Mouse (Mus musculus) kidney, embryonic 14.5 days (tissue): Measurements from ENCODE around the gene Pip5k1c. TPM values are rescaled to one million over a fixed set of nuclear protein-coding genes. Genes with fewer than 3 reads are reported as not detected.

Source experiments
- ATAC-seq: fragments of 200-750 bp; cut with Nextera tagmentation; 2 replicates; pipeline ENCODE4 v1.8.0; 2017; ENCODE audit warnings: moderate number of reproducible peaks, mild to moderate bottlenecking, moderate TSS enrichment, moderate library complexity; ENCODE audit not compliant: low FRiP score, low TSS enrichment
- H3K27ac ChIP-seq: fragments of 300-500 bp; sonication (generic); 2 replicates; pipeline ENCODE4 v1.5.1; 2014; ENCODE audit warnings: low read depth, mild to moderate bottlenecking, low read length, moderate library complexity, mixed read lengths
- H3K27me3 ChIP-seq: fragments of 300-500 bp; sonication (generic); 2 replicates; pipeline ENCODE4 v1.6.1; 2014; ENCODE audit warnings: mild to moderate bottlenecking, low read length; ENCODE audit not compliant: control insufficient read depth, insufficient read depth
- H3K36me3 ChIP-seq: fragments of 300-500 bp; sonication (generic); 2 replicates; pipeline ENCODE4 v1.6.1; 2014; ENCODE audit warnings: low read length, mixed read lengths; ENCODE audit not compliant: control insufficient read depth, insufficient read depth
- H3K4me1 ChIP-seq: fragments of 300-500 bp; sonication (generic); 2 replicates; pipeline ENCODE4 v1.6.1; 2014; ENCODE audit warnings: low read length, mixed read lengths; ENCODE audit not compliant: control insufficient read depth, insufficient read depth
- H3K4me2 ChIP-seq: fragments of 300-500 bp; sonication (generic); replicated peaks from 2 replicates; pipeline ENCODE4 v1.6.1; 2014; ENCODE audit warnings: low read depth, mild to moderate bottlenecking, low read length
- H3K4me3 ChIP-seq: fragments of 300-500 bp; sonication (generic); 2 replicates; pipeline ENCODE4 v1.5.1; 2014; ENCODE audit warnings: mild to moderate bottlenecking, low read length
- H3K9ac ChIP-seq: fragments of 300-500 bp; sonication (generic); 2 replicates; pipeline ENCODE4 v1.6.1; 2014; ENCODE audit warnings: low read depth, mild to moderate bottlenecking, low read length, moderate library complexity
- H3K9me3 ChIP-seq: fragments of 300-500 bp; sonication (generic); 2 replicates; pipeline ENCODE4 v1.6.1; 2016; ENCODE audit warnings: low read length; ENCODE audit not compliant: control insufficient read depth
- WGBS: fragments of 180-500 bp; shearing (Covaris S2); extraction: QIAGEN DNeasy Blood & Tissue Kit; methylation state at CpG from one replicate; pipeline ENCODE4 v1.1.7; 2014; 5-methylcytosine and 5-hydroxymethylcytosine counted together
- polyA plus RNA-seq: library from polyadenylated mRNA; unstranded; fragments of >200 nt; fragmentation: Nextera tagmentation; extraction: Ambion mirVana; gene quantifications from 2 replicates; pipeline ENCODE4 v1.2.1, GENCODE M21; 2014

The Pip5k1c gene
- polyA plus RNA-seq, 1 experiment from 2014 or later: 60.7 TPM

DNA sequence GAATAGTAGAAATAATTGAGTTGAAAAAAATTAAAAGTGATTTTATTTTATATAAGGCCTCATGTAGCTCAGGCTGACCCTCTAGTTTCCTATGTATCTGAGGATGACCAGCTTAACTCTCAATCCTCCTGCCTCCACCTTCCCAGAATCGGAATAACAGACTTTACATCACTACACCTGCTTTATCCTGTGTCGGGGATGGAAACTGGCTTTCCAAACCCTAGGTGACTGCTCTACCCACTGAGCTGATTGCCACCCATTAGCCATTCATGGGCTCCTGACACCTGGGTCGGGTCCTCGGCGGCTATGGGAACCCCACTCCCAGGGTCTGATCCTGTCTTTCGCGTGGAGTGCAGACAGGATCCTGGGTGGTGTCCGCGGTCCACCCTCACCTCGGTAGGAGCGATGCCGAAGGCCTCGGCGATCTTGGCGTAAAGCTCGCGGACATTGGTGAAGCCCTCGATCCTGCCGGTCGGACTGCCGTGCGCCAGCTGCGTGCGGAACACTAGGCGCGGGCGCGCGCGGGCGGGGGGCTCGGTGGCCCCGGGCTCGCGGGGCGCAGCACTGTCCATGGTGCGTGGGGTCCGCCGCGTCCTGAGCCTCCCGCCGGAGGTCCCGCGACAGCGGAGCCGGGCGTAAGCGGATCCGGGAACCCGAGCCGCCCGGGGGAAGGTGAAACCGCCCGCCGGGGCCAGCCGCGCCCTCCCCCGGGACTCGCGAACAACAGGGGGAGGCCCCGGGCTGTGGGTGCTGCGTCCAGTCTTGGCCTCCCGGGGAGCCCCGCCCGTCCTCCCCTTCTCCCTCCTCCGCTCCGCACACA is 50.1 kb downstream of the Pip5k1c start, which contains the start of gene Gipc3:
Gene Gipc3, minus strand, starts transcription at position 581 of the 820 bp plus-strand sequence.
- H3K27ac ChIP-seq: no peak within 1 kb of the TSS
- ATAC-seq: no peak
- peak within 1 kb of the TSS; percentile 85 for H3K4me2 ChIP-seq
- peak within 1 kb of the TSS; percentile 60; the same call in 1 of the 2 replicates for H3K9ac ChIP-seq
- WGBS: 4% methylated on average over 65 of the region's 67 CpGs
- peak within 1 kb of the TSS; percentile 45 for H3K4me3 ChIP-seq
- peaks cover 22% of the 10 kb centered on the region for H3K27me3 ChIP-seq
- peaks cover 17% of the 10 kb centered on the region for H3K4me1 ChIP-seq
- no peaks in the 10 kb centered on the region for H3K9me3 ChIP-seq
- H3K36me3 ChIP-seq: peaks cover 7% of the 10 kb centered on the region; the same call in 1 of the 2 replicates

DNA sequence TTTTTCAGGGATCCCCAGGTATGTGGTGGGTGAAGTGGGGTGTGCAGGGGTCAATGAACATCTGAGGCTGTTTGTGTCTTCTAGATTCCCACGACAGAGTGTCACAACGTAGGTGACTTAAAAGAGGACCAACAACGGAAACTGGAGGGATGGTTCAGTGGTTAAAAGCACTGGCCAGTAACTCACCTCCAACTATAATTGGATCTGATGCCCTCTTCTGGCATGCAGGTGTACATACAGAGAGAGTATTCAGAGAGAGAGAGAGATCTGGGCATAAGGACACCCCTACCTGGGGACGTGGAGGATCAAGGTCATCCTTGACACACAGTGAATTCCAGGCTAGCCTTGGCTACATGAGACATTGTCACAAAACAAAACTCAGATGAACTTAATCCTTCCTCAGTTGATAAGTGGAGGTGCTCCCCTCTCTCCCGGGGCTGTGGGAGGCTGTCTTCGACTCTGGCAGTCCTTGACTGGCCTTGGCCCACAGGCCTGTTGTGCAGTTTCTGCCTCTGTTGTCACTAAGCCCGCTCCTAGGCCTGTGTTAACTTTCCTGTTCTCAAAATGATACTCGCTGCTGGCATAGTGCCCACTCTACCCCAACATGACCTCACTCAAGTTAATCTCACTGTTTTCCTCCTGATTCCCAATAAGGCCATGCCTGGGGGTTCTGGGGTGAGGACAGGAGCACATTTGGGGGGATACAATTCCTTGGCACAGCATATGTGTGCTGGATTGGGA is 51.8 kb downstream of the Pip5k1c start:
- H3K9ac ChIP-seq: no peak overlapping the region
- no peak overlapping the region for H3K4me3 ChIP-seq
- H3K4me1 ChIP-seq: peaks cover 21% of the 10 kb centered on the region
- H3K36me3 ChIP-seq: peaks cover 13% of the 10 kb centered on the region; the same call in 1 of the 2 replicates
- H3K27me3 ChIP-seq: peaks cover 22% of the 10 kb centered on the region
- no peak overlapping the region for H3K27ac ChIP-seq
- no peaks in the 10 kb centered on the region for H3K9me3 ChIP-seq
- 49% methylated on average over 8 of the region's 8 CpGs for WGBS
- no peak for ATAC-seq
- H3K4me2 ChIP-seq: no peak overlapping the region

DNA sequence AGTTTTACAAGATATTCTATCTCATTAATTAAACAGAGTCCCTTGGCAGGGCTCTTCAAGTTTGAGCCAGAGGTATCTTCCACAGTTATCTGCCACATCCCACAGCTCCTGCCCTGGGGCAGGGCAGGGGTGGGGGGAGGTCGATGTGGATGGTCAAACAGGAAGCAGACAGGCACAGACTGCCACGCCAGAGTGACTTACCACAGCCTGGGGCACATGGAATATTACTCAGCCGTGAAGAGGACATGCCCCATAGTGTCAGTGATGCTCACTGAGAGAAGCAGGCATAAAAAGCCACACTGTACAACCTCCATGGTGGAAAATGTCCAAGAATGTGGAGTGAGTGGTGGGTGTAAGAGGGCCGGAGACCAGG is 52.4 kb downstream of the Pip5k1c start:
- Histone ChIP-seq H3K4me2 (no peak overlapping the region), H3K9me3 (no peaks in the 10 kb centered on the region), H3K4me1 (peaks cover 21% of the 10 kb centered on the region), H3K4me3 (no peak overlapping the region), H3K36me3 (peaks cover 13% of the 10 kb centered on the region; the same call in 1 of the 2 replicates), H3K9ac (no peak overlapping the region), H3K27ac (no peak overlapping the region), H3K27me3 (peaks cover 22% of the 10 kb centered on the region)
- 71% methylated on average over 4 of the region's 4 CpGs for WGBS
- no peak for ATAC-seq

DNA sequence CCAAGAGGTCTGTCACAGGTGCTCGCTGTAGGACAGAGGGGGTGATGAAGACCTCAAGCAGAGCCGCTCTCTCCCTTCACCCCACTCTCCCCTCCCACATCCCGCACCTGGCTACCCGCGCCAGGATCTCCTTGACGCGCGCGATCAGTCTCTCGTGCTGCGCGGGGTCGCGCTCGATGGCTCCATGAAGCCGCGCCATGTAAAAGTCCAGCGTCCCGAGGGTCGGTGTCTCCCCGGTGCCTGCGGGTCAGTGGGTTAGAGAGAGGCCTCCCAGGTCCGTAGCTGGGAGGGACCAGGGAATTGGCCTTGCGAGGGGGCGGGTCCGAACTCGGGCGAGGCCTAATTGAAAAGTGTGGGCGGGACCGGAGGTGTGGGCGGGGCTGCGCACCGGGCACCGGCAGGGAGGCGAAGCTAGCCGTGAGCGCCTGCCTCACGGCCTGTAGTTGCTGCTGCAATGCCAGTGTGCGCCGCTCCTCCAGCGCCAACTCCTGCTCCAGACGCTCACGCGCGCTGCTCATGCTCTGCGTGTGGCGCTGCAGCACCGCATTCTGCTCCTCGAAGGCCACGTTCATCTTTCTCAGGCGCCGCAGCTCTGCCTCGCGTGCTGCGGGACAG is 53.8 kb downstream of the Pip5k1c start:
- no peaks in the 10 kb centered on the region for H3K9me3 ChIP-seq
- 6% methylated on average over 54 of the region's 55 CpGs for WGBS
- peak overlapping the region; percentile 48; the same call in 1 of the 2 replicates for H3K9ac ChIP-seq
- H3K36me3 ChIP-seq: peaks cover 13% of the 10 kb centered on the region; the same call in 1 of the 2 replicates
- ATAC-seq: peak; percentile 7; the same call in 1 of the 2 replicates
- peak overlapping the region; percentile 56 for H3K4me2 ChIP-seq
- no peak overlapping the region for H3K27ac ChIP-seq
- H3K4me1 ChIP-seq: peaks cover 21% of the 10 kb centered on the region
- H3K4me3 ChIP-seq: peak overlapping the region; percentile 35
- H3K27me3 ChIP-seq: peaks cover 22% of the 10 kb centered on the region

DNA sequence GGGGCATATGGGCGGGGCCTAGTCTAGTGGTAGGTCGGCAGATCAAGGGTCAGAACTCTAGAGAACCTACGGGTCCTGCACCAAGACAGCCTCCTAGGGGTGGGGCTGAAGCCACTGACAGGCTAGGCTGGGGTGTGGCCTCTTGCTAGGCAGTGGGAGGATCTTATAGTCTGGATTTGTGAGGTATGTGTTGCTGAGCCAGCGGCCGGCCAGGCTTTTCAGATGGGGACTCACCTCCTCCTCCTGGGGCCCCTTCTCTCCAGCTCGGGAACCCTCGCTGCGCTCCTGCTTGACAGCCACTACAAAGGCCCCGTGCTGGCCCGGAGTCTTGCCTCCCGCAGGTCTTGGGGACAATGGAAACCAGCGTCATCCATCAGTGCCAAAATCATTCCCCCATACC is 56.4 kb downstream of the Pip5k1c start:
- H3K27ac ChIP-seq: no peak overlapping the region; the same call in 1 of the 2 replicates
- H3K4me2 ChIP-seq: peak overlapping the region; percentile 73
- peaks cover 13% of the 10 kb centered on the region; the same call in 1 of the 2 replicates for H3K36me3 ChIP-seq
- H3K4me1 ChIP-seq: peaks cover 16% of the 10 kb centered on the region
- H3K9me3 ChIP-seq: no peaks in the 10 kb centered on the region
- H3K27me3 ChIP-seq: no peaks in the 10 kb centered on the region
- 7% methylated on average over 12 of the region's 12 CpGs for WGBS
- H3K4me3 ChIP-seq: peak overlapping the region; percentile 74
- peak overlapping the region; percentile 88; the same call in 1 of the 2 replicates for H3K9ac ChIP-seq
- no peak for ATAC-seq

DNA sequence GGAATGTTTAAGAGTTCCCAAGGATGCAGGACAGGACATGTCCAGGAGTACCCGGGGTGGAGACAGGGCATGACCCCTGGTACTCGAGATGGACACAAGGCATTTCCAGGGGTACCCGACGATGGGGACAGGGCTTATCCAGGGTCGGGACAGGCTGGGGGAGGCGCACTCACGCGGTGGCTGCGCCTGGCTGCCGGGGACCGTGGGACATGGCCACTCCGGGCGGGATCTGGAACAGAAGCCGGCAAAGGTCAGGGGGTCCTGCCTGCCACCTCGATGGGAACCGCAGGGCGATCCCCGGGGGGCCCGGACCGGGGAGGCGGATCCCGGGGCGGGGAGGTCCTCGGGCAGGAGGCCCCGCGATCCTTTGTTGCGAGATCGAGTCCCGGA is 57.2 kb downstream of the Pip5k1c start:
- Histone ChIP-seq H3K9ac (peak overlapping the region; percentile 88), H3K27me3 (no peaks in the 10 kb centered on the region), H3K36me3 (peaks cover 13% of the 10 kb centered on the region; the same call in 1 of the 2 replicates), H3K9me3 (no peaks in the 10 kb centered on the region), H3K4me2 (peak overlapping the region; percentile 73), H3K4me1 (peaks cover 16% of the 10 kb centered on the region), H3K4me3 (peak overlapping the region; percentile 74), H3K27ac (peak overlapping the region; percentile 69; the same call in 1 of the 2 replicates)
- ATAC-seq: peak; percentile 5
- 2% methylated on average over 15 of the region's 29 CpGs for whole genome bisulfite sequencing

DNA sequence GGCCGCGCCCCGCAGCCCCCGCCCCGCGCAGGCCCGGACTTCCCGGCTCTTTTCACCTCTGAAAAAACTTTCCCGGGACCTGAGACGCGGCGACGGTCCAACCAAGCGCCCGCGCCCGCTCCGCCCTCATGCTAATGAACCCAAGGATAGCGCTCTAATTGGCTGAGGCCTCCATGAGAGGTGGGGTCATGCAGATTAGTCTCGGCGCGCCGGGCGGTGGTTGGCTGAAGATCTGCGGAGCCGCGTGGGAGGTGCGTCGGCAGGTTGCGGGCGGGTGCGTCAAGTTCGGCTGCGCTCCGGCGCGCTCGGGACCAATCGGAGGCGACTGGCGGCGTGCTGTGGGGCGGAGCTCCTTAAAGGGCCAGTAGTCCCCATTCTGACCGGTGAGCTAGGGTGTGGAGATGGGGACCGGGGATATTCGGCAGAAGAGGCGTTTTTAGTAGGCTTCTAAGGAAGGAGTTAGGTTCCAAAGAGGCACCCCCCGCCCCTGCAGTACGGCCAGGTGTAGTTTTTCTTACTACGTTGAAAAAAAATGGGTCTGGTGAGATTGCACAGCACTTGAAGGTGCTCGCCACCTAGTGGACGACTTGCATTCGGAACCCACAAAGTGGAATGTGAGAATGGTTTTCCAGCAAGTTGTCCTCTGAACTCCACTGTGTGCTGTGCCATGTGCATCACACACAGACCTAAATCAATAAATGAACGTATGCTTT is 57.7 kb downstream of the Pip5k1c start, which contains the start of gene Hmg20b:
Gene Hmg20b, minus strand, starts transcription at position 130 of the 713 bp plus-strand sequence.
- Histone ChIP-seq H3K4me1 (peaks cover 16% of the 10 kb centered on the region), H3K27me3 (no peaks in the 10 kb centered on the region), H3K9me3 (no peaks in the 10 kb centered on the region), H3K27ac (peak within 1 kb of the TSS; percentile 69; the same call in 1 of the 2 replicates), H3K4me3 (peak within 1 kb of the TSS; percentile 74), H3K36me3 (peaks cover 13% of the 10 kb centered on the region; the same call in 1 of the 2 replicates), H3K9ac (peak within 1 kb of the TSS; percentile 88), H3K4me2 (peak within 1 kb of the TSS; percentile 73)
- under 1% methylated on average over 46 of the region's 54 CpGs for WGBS
- ATAC-seq: peak; percentile 94

DNA sequence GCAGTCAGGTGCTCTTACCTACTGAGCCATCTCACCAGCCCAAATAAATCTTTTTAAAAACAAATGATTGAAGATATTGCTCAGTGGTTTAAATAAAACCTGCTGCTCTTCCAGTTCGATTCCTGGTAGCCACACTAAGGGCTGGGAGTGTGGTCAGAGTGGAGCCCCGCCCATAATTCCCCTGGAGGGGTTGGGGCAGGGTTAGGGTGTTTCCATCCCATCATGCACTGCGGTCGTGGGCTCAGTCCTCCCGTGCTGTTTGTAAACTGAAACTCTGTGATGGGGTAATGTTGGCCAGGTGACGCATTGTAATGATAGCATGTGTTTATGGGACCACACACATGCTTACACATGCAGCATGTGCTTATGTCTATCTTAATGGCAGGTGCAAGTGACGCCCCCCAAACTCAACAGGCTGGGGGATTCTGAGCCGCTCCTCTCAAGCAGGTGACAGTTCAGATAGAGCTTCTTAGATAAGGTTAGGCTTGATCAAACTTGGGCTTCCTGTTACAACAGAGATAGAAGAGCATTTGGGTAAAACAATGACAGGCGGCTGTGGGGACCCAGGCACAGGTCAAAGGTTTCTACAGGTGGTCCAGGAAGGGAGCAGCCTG is 59.0 kb downstream of the Pip5k1c start:
- 23% methylated on average over 9 of the region's 9 CpGs for WGBS
- H3K9ac ChIP-seq: no peak overlapping the region
- ATAC-seq: no peak

More for the DNA sequence above, 59.0 kb downstream of the Pip5k1c start:
- H3K27me3 ChIP-seq: no peaks in the 10 kb centered on the region
- H3K9me3 ChIP-seq: no peaks in the 10 kb centered on the region
- peaks cover 13% of the 10 kb centered on the region; the same call in 1 of the 2 replicates for H3K36me3 ChIP-seq
- no peak overlapping the region for H3K4me2 ChIP-seq
- peaks cover 12% of the 10 kb centered on the region for H3K4me1 ChIP-seq
- H3K4me3 ChIP-seq: no peak overlapping the region
- H3K27ac ChIP-seq: no peak overlapping the region
